ENCODE assay signal across 10 mouse cellular contexts in genomic region chr13:97244712-97245105, GRCm38 (mm10). TPM values are rescaled to one million over a fixed set of nuclear protein-coding genes. Genes with fewer than 3 reads are reported as not detected.
DNase-seq lines count a peak whose midpoint lies in the region; ATAC-seq and TF ChIP-seq lines count a peak whose summit lies in the region.
"Had no signal": no experiment of that assay in that cellular context is flagged by ENCODE, and none has a peak within 500 bp of the region (broad histone marks: within the 10 kb centered on the region; RNA-seq: fewer than 3 reads in every experiment).

No protein-coding gene starts in this region.

- H3K4me1 ChIP-seq in heart, embryonic 13.5 days, result peaks cover 85% of the 10 kb centered on the region
- peaks cover 14% of the 10 kb centered on the region for H3K4me1 ChIP-seq in ES-Bruce4 (ENCODE audit: control insufficient read depth, insufficient read depth, low read length)
- H3K4me1 ChIP-seq in forebrain, embryonic 13.5 days, result peaks cover 81% of the 10 kb centered on the region
- peaks cover 89% of the 10 kb centered on the region for H3K4me1 ChIP-seq in midbrain, embryonic 10.5 days

- H3K9ac ChIP-seq in heart, embryonic 13.5 days, result peak overlapping the region; percentile 95
- no peak overlapping the region for H3K9ac ChIP-seq in ES-Bruce4 (ENCODE audit: low read depth, poor library complexity, severe bottlenecking)
- H3K9ac ChIP-seq in forebrain, embryonic 13.5 days, result peak overlapping the region; percentile 98; the same call in 1 of the 2 replicates

- no peak for TF ChIP-seq EP300 in ES-Bruce4 (IDR thresholded peaks at IDR 0.05; ENCODE audit: insufficient read depth, low read depth, low read length)

- H3K36me3 ChIP-seq in heart, embryonic 13.5 days, result peaks cover 43% of the 10 kb centered on the region
- peaks cover 48% of the 10 kb centered on the region for H3K36me3 ChIP-seq in ES-Bruce4 (ENCODE audit: control insufficient read depth, insufficient read depth, low read length, poor library complexity, severe bottlenecking)
- peaks cover 49% of the 10 kb centered on the region for H3K36me3 ChIP-seq in forebrain, embryonic 13.5 days (ENCODE audit: poor library complexity, severe bottlenecking)
- peaks cover 52% of the 10 kb centered on the region for H3K36me3 ChIP-seq in midbrain, embryonic 10.5 days

- no peak overlapping the region for H3K27ac ChIP-seq in heart, embryonic 13.5 days (replicated peaks)
- H3K27ac ChIP-seq in ES-Bruce4 (ENCODE audit: insufficient read depth, low read length), result no peak overlapping the region
- peak overlapping the region; percentile 99; the same call in 1 of the 2 replicates for H3K27ac ChIP-seq in forebrain, embryonic 13.5 days
- peak overlapping the region; percentile 99 for H3K27ac ChIP-seq in midbrain, embryonic 10.5 days (replicated peaks)

- peak overlapping the region; percentile 87 for H3K4me3 ChIP-seq in heart, embryonic 13.5 days
- peak overlapping the region; percentile 2; the same call in 1 of the 2 replicates for H3K4me3 ChIP-seq in ES-Bruce4 (ENCODE audit: low read depth, low read length)
- H3K4me3 ChIP-seq in forebrain, embryonic 13.5 days, result peak overlapping the region; percentile 99
- peak overlapping the region; percentile 90 for H3K4me3 ChIP-seq in midbrain, embryonic 10.5 days

- no peak for TF ChIP-seq CTCF in ES-Bruce4 (IDR thresholded peaks at IDR 0.05; ENCODE audit: low read depth, low read length)

- ATAC-seq in heart, embryonic 13.5 days (ENCODE audit: extremely low read depth, insufficient number of reproducible peaks, low FRiP score, low TSS enrichment), result no peak
- ATAC-seq in forebrain, embryonic 13.5 days, result no peak
- no peak for ATAC-seq in inflammation-experienced regulatory T-cells, adult 6 months
- ATAC-seq: activated CD4-positive, CD25-positive, alpha-beta regulatory T cell, adult 4 months had no signal

- peak overlapping the region; percentile 85 for H3K4me2 ChIP-seq in heart, embryonic 13.5 days
- H3K4me2 ChIP-seq in forebrain, embryonic 13.5 days, result peak overlapping the region; percentile 85

- H3K9me3 ChIP-seq in heart, embryonic 13.5 days, result no peaks in the 10 kb centered on the region
- H3K9me3 ChIP-seq in ES-Bruce4 (replicated peaks; ENCODE audit: control insufficient read depth, insufficient read depth, low read length, poor library complexity, severe bottlenecking), result no peaks in the 10 kb centered on the region
- no peaks in the 10 kb centered on the region for H3K9me3 ChIP-seq in forebrain, embryonic 13.5 days (replicated peaks)
- H3K9me3 ChIP-seq in midbrain, embryonic 10.5 days (replicated peaks), result no peaks in the 10 kb centered on the region

- DNase-seq in heart, adult 9 months (ENCODE audit: low spot score in 2 of 2), result no peak
- DNase-seq in midbrain, embryonic 10.5 days (ENCODE audit: low spot score), result no peak
- no peak for DNase-seq in adrenal gland, postnatal 25 days
- no peak for DNase-seq in lung, postnatal 36 days
- DNase-seq: cerebellum, adult 2 months had no signal

- 61% methylated on average over 11 of the region's 11 CpGs for WGBS in heart, embryonic 13.5 days
- 41% methylated on average over 11 of the region's 11 CpGs for WGBS in forebrain, embryonic 13.5 days
- 61% methylated on average over 11 of the region's 11 CpGs for WGBS in midbrain, embryonic 10.5 days

- no peak for TF ChIP-seq POLR2A in ES-Bruce4 (IDR thresholded peaks at IDR 0.05; ENCODE audit: insufficient read depth, low read length)

- no peaks in the 10 kb centered on the region for H3K27me3 ChIP-seq in heart, embryonic 13.5 days (replicated peaks)
- H3K27me3 ChIP-seq in ES-Bruce4 (ENCODE audit: control insufficient read depth, insufficient read depth, low read length, poor library complexity, severe bottlenecking), result no peaks in the 10 kb centered on the region
- H3K27me3 ChIP-seq in forebrain, embryonic 13.5 days, result no peaks in the 10 kb centered on the region
- peaks cover 36% of the 10 kb centered on the region for H3K27me3 ChIP-seq in midbrain, embryonic 10.5 days (ENCODE audit: low read depth, poor library complexity, severe bottlenecking)

RNA-seq across cellular contexts. Expression of gene Enc1, which starts 3.8 kb away (rescaled TPM):
- 4.0 TPM in 2 replicates for polyA plus RNA-seq in heart, embryonic 13.5 days (2015; fragmentation: Nextera tagmentation; extraction: Ambion mirVana)
- polyA plus RNA-seq in ES-Bruce4 (2011; ENCODE audit: insufficient read depth, insufficient read length, low read depth, missing spikeins), result 83.0 TPM in 2 replicates
- 44.4 and 45.2 TPM in 2 replicates for polyA plus RNA-seq in forebrain, embryonic 13.5 days (2015; fragmentation: Nextera tagmentation; extraction: Ambion mirVana)
- 7.5 and 11.2 TPM in 2 replicates for polyA plus RNA-seq in midbrain, embryonic 10.5 days (2016; fragmentation: Nextera tagmentation; extraction: Ambion mirVana)
- total RNA-seq in adrenal gland, postnatal 25 days (2021), result 5.9 and 6.1 TPM in 2 replicates
- 1 to 10 TPM; 1.7 to 4.6 (median 3.3) TPM for polyA plus RNA-seq in inflammation-experienced regulatory T-cells, adult 6 months (2017; shearing (Covaris generic))

RNA-seq across cellular contexts. Expression of gene Hexb, which starts 46.6 kb away (rescaled TPM):
- polyA plus RNA-seq in heart, embryonic 13.5 days (2015; fragmentation: Nextera tagmentation; extraction: Ambion mirVana), result 33.4 and 33.9 TPM in 2 replicates
- 53.4 and 59.7 TPM in 2 replicates for polyA plus RNA-seq in ES-Bruce4 (2011; ENCODE audit: insufficient read depth, insufficient read length, low read depth, missing spikeins)
- polyA plus RNA-seq in forebrain, embryonic 13.5 days (2015; fragmentation: Nextera tagmentation; extraction: Ambion mirVana), result 21.4 and 21.6 TPM in 2 replicates
- 18.5 and 19.8 TPM in 2 replicates for polyA plus RNA-seq in midbrain, embryonic 10.5 days (2016; fragmentation: Nextera tagmentation; extraction: Ambion mirVana)
- 20.3 and 26.6 TPM in 2 replicates for total RNA-seq in adrenal gland, postnatal 25 days (2021)
- 100 to 1,000 TPM in 1 of 3 experiments, 10 to 100 TPM in 2; 58.3 to 103 (median 64.1) TPM for polyA plus RNA-seq in inflammation-experienced regulatory T-cells, adult 6 months (2017; shearing (Covaris generic))

Comparison
In these comparisons a context has a peak if more than half of its experiments do, and no peak if none do; other contexts are left out.
1. H3K27ac ChIP-seq: peak in forebrain, embryonic 13.5 days (single experiment) and midbrain, embryonic 10.5 days (single experiment); none in heart, embryonic 13.5 days (single experiment) and ES-Bruce4 (single experiment).
2. H3K4me3 ChIP-seq: peak in every context shown above with its lines; median percentile 99 in forebrain, embryonic 13.5 days; 90 in midbrain, embryonic 10.5 days; 87 in heart, embryonic 13.5 days; 2 in ES-Bruce4.